Mouse (Mus musculus) cerebellum, postnatal 14 days (tissue): ENCODE results near the gene Atg4d.
"Not testable (repeated sequence)": the region's sequence is repeated elsewhere in the genome, so short reads cannot be mapped to it uniquely, and the experiment has no call there.

ENCODE experiments used
- DNase-seq, 2 experiments: peaks; one replicate each; pipeline ENCODE4 v3.0.0; 2021; ENCODE audit warnings: mixed read lengths in 2 of 2

Gene Atg4d

GRCm38 (mm10) chr9:21265000-21265561, at the start of gene Atg4d:
Gene Atg4d (plus strand): TSS chr9:21265293.
- DNase-seq = peak; percentile 100

- DNase-seq = peak; percentile 64 to 76
Observed at GRCm38 (mm10) chr9:21216050-21216841, 48.8 kb upstream of the Atg4d start.

GRCm38 (mm10) chr9:21219820-21220219, 45.3 kb upstream of the Atg4d start:
- DNase-seq = peak in 1 of 2 experiments; percentile 77

- peak; percentile 99 for DNase-seq
Observed at GRCm38 (mm10) chr9:21220490-21221382, 44.4 kb upstream of the Atg4d start.

GRCm38 (mm10) chr9:21221383-21221929, 43.6 kb upstream of the Atg4d start:
- DNase-seq = peak; percentile 45 to 52

- not testable (repeated sequence) for DNase-seq
Observed at GRCm38 (mm10) chr9:21223490-21223889, 41.6 kb upstream of the Atg4d start.

GRCm38 (mm10) chr9:21223906-21224305, 41.2 kb upstream of the Atg4d start:
- no peak for DNase-seq

GRCm38 (mm10) chr9:21224576-21225414, 40.3 kb upstream of the Atg4d start:
- peak in 1 of 2 experiments; percentile 42 for DNase-seq

GRCm38 (mm10) chr9:21225415-21225758, 39.7 kb upstream of the Atg4d start:
- DNase-seq = no peak

- DNase-seq = no peak
Observed at GRCm38 (mm10) chr9:21227342-21227741, 37.8 kb upstream of the Atg4d start.

GRCm38 (mm10) chr9:21231551-21231950, 33.5 kb upstream of the Atg4d start:
- no peak for DNase-seq

- no peak for DNase-seq
Observed at GRCm38 (mm10) chr9:21232867-21233266, 32.2 kb upstream of the Atg4d start.

GRCm38 (mm10) chr9:21233366-21233765, 31.7 kb upstream of the Atg4d start:
- no peak for DNase-seq

- DNase-seq = no peak
Observed at GRCm38 (mm10) chr9:21233805-21234204, 31.3 kb upstream of the Atg4d start.

- no peak for DNase-seq
Observed at GRCm38 (mm10) chr9:21235341-21235740, 29.8 kb upstream of the Atg4d start.

- DNase-seq = peak in 1 of 2 experiments; percentile 50
Observed at GRCm38 (mm10) chr9:21236991-21237367, 28.1 kb upstream of the Atg4d start.

- peak; percentile 51 for DNase-seq
Observed at GRCm38 (mm10) chr9:21237368-21238003, 27.6 kb upstream of the Atg4d start.

- peak in 1 of 2 experiments; percentile 39 for DNase-seq
Observed at GRCm38 (mm10) chr9:21238004-21238732, 26.9 kb upstream of the Atg4d start.

GRCm38 (mm10) chr9:21238733-21239464, 26.2 kb upstream of the Atg4d start, which contains the start of gene Keap1:
Gene Keap1 (minus strand): TSS chr9:21239361.
- peak; percentile 82 to 85 for DNase-seq

- DNase-seq = no peak
Observed at GRCm38 (mm10) chr9:21239465-21239848, 25.6 kb upstream of the Atg4d start.
